Mouse (Mus musculus) kidney, embryonic 16.5 days (tissue): ENCODE results near the gene Nanos2. TPM values are rescaled to one million over a fixed set of nuclear protein-coding genes. Genes with fewer than 3 reads are reported as not detected.

Experiments used
- ATAC-seq: fragments of 200-750 bp; cut with Nextera tagmentation; 2 replicates; pipeline ENCODE4 v1.8.0; 2017; ENCODE audit warnings: moderate TSS enrichment; ENCODE audit not compliant: low FRiP score, low TSS enrichment
- H3K27ac ChIP-seq: fragments of 300-500 bp; sonication (generic); 2 replicates; pipeline ENCODE4 v1.5.1; 2014; ENCODE audit warnings: low read length
- H3K27me3 ChIP-seq: fragments of 300-500 bp; sonication (generic); 2 replicates; pipeline ENCODE4 v1.6.1; 2014; ENCODE audit warnings: low read length, control low read depth, mixed read lengths; ENCODE audit not compliant: insufficient read depth
- H3K36me3 ChIP-seq: fragments of 300-500 bp; sonication (generic); 2 replicates; pipeline ENCODE4 v1.6.1; 2014; ENCODE audit warnings: low read length, control low read depth, mixed read lengths; ENCODE audit not compliant: insufficient read depth
- H3K4me1 ChIP-seq: fragments of 300-500 bp; sonication (generic); 2 replicates; pipeline ENCODE4 v1.6.1; 2014; ENCODE audit warnings: low read length, control low read depth, mixed read lengths; ENCODE audit not compliant: insufficient read depth
- H3K4me2 ChIP-seq: fragments of 300-500 bp; sonication (generic); replicated peaks from 2 replicates; pipeline ENCODE4 v1.6.1; 2014; ENCODE audit warnings: low read depth, low read length
- H3K4me3 ChIP-seq: fragments of 300-500 bp; sonication (generic); 2 replicates; pipeline ENCODE4 v1.5.1; 2014; ENCODE audit warnings: mild to moderate bottlenecking, low read length
- H3K9ac ChIP-seq: fragments of 300-500 bp; sonication (generic); replicated peaks from 2 replicates; pipeline ENCODE4 v1.6.1; 2014; ENCODE audit warnings: low read length
- H3K9me3 ChIP-seq: fragments of 300-500 bp; sonication (generic); 2 replicates; pipeline ENCODE4 v1.6.1; 2016; ENCODE audit warnings: low read length, control low read depth
- WGBS: fragments of 180-500 bp; shearing (Covaris S2); extraction: QIAGEN DNeasy Blood & Tissue Kit; methylation state at CpG from one replicate; pipeline ENCODE4 v1.1.7; 2014; 5-methylcytosine and 5-hydroxymethylcytosine counted together
- polyA plus RNA-seq: library from polyadenylated mRNA; unstranded; fragments of >200 nt; fragmentation: Nextera tagmentation; extraction: Ambion mirVana; gene quantifications from 2 replicates; pipeline ENCODE4 v1.2.1, GENCODE M21; 2015

The Nanos2 gene
- polyA plus RNA-seq, 1 experiment from 2014 or later, result not detected

- WGBS, result 2% methylated on average over 31 of the region's 31 CpGs
- H3K27ac ChIP-seq, result peak overlapping the region; percentile 83
Measured at GRCm38 (mm10) chr7:19012025-19012621, 24.9 kb downstream of the Nanos2 start.

GRCm38 (mm10) chr7:19012882-19013281 lies 25.7 kb downstream of the Nanos2 start:
- H3K27ac ChIP-seq, result no peak overlapping the region
- H3K4me1 ChIP-seq, result peaks cover 16% of the 10 kb centered on the region
- whole genome bisulfite sequencing, result 42% methylated on average over 2 of the region's 2 CpGs
- H3K9me3 ChIP-seq, result no peaks in the 10 kb centered on the region
- no peak overlapping the region for H3K4me2 ChIP-seq
- no peaks in the 10 kb centered on the region for H3K36me3 ChIP-seq
- H3K27me3 ChIP-seq, result no peaks in the 10 kb centered on the region
- no peak overlapping the region for H3K4me3 ChIP-seq
- no peak for ATAC-seq
- H3K9ac ChIP-seq, result no peak overlapping the region

More at GRCm38 (mm10) chr7:19012025-19012621, 24.9 kb downstream of the Nanos2 start:
- Histone ChIP-seq H3K9ac (peak overlapping the region; percentile 80), H3K4me2 (peak overlapping the region; percentile 83), H3K27me3 (no peaks in the 10 kb centered on the region), H3K4me3 (peak overlapping the region; percentile 49), H3K4me1 (peaks cover 24% of the 10 kb centered on the region), H3K9me3 (no peaks in the 10 kb centered on the region), H3K36me3 (0 out of 2 replicates have a peak, but pooled peaks cover 4% of the 10 kb centered on the region)
- peak; percentile 63 for ATAC-seq

GRCm38 (mm10) chr7:19014452-19014851 lies 27.3 kb downstream of the Nanos2 start:
- H3K4me2 ChIP-seq, result no peak overlapping the region
- no peaks in the 10 kb centered on the region for H3K9me3 ChIP-seq
- 61% methylated on average over 15 of the region's 15 CpGs for WGBS
- peaks cover 14% of the 10 kb centered on the region; the same call in 1 of the 2 replicates for H3K4me1 ChIP-seq
- no peak overlapping the region for H3K9ac ChIP-seq
- no peak overlapping the region for H3K27ac ChIP-seq
- no peaks in the 10 kb centered on the region for H3K36me3 ChIP-seq
- H3K27me3 ChIP-seq, result no peaks in the 10 kb centered on the region
- ATAC-seq, result no peak
- no peak overlapping the region for H3K4me3 ChIP-seq

- Histone ChIP-seq H3K9me3 (no peaks in the 10 kb centered on the region), H3K36me3 (no peaks in the 10 kb centered on the region), H3K4me2 (no peak overlapping the region), H3K27me3 (peaks cover 4% of the 10 kb centered on the region), H3K4me3 (no peak overlapping the region), H3K4me1 (peaks cover 14% of the 10 kb centered on the region; the same call in 1 of the 2 replicates), H3K9ac (no peak overlapping the region), H3K27ac (no peak overlapping the region)
- WGBS, result 79% methylated on average over 4 of the region's 4 CpGs
- no peak for ATAC-seq
Measured at GRCm38 (mm10) chr7:19016042-19016441, 28.8 kb downstream of the Nanos2 start.

- Histone ChIP-seq H3K4me2 (no peak overlapping the region), H3K27ac (no peak overlapping the region), H3K36me3 (no peaks in the 10 kb centered on the region), H3K4me3 (no peak overlapping the region), H3K9ac (no peak overlapping the region), H3K4me1 (peaks cover under 1% of the 10 kb centered on the region; the same call in 1 of the 2 replicates), H3K9me3 (no peaks in the 10 kb centered on the region), H3K27me3 (peaks cover 23% of the 10 kb centered on the region)
- no peak for ATAC-seq
- 81% methylated on average over 7 of the region's 7 CpGs for WGBS
Measured at GRCm38 (mm10) chr7:19017909-19018308, 30.7 kb downstream of the Nanos2 start.

GRCm38 (mm10) chr7:19021048-19021447 lies 33.8 kb downstream of the Nanos2 start:
- 17% methylated on average over 8 of the region's 8 CpGs for WGBS
- H3K36me3 ChIP-seq, result no peaks in the 10 kb centered on the region
- H3K4me1 ChIP-seq, result peaks cover 13% of the 10 kb centered on the region
- no peak for ATAC-seq
- H3K4me2 ChIP-seq, result no peak overlapping the region
- H3K9ac ChIP-seq, result no peak overlapping the region
- H3K4me3 ChIP-seq, result no peak overlapping the region
- H3K27me3 ChIP-seq, result peaks cover 32% of the 10 kb centered on the region
- no peak overlapping the region for H3K27ac ChIP-seq
- H3K9me3 ChIP-seq, result no peaks in the 10 kb centered on the region

- 54% methylated on average over 18 of the region's 18 CpGs for WGBS
- H3K27me3 ChIP-seq, result peaks cover 32% of the 10 kb centered on the region
- no peak for ATAC-seq
Measured at GRCm38 (mm10) chr7:19022189-19022958, 35.2 kb downstream of the Nanos2 start.

GRCm38 (mm10) chr7:19023357-19023814 lies 36.2 kb downstream of the Nanos2 start, which contains the start of gene Foxa3:
TSS of gene Foxa3 (minus strand) at chr7:19023538.
- H3K36me3 ChIP-seq, result no peaks in the 10 kb centered on the region
- H3K4me1 ChIP-seq, result peaks cover 15% of the 10 kb centered on the region
- H3K9me3 ChIP-seq, result no peaks in the 10 kb centered on the region
- 1% methylated on average over 27 of the region's 30 CpGs for WGBS
- H3K27me3 ChIP-seq, result peaks cover 32% of the 10 kb centered on the region
- peak within 1 kb of the TSS; percentile 89 for H3K4me2 ChIP-seq
- H3K27ac ChIP-seq, result peak within 1 kb of the TSS; percentile 31; the same call in 1 of the 2 replicates
- peak; percentile 28 for ATAC-seq
- H3K9ac ChIP-seq, result peak within 1 kb of the TSS; percentile 78
- H3K4me3 ChIP-seq, result peak within 1 kb of the TSS; percentile 80

More at GRCm38 (mm10) chr7:19022189-19022958, 35.2 kb downstream of the Nanos2 start:
- no peak overlapping the region for H3K4me3 ChIP-seq
- H3K4me2 ChIP-seq, result no peak overlapping the region
- no peaks in the 10 kb centered on the region for H3K9me3 ChIP-seq
- H3K27ac ChIP-seq, result no peak overlapping the region
- peaks cover 15% of the 10 kb centered on the region for H3K4me1 ChIP-seq
- H3K9ac ChIP-seq, result no peak overlapping the region
- no peaks in the 10 kb centered on the region for H3K36me3 ChIP-seq

- H3K9me3 ChIP-seq, result no peaks in the 10 kb centered on the region
- WGBS, result under 1% methylated on average over 50 of the region's 50 CpGs
- peak; percentile 95 for ATAC-seq
- H3K4me2 ChIP-seq, result peak within 1 kb of the TSS; percentile 89
- H3K36me3 ChIP-seq, result peaks cover 4% of the 10 kb centered on the region
- peak within 1 kb of the TSS; percentile 80 for H3K4me3 ChIP-seq
- peaks cover 32% of the 10 kb centered on the region for H3K27me3 ChIP-seq
- peaks cover 15% of the 10 kb centered on the region for H3K4me1 ChIP-seq
- H3K27ac ChIP-seq, result peak within 1 kb of the TSS; percentile 31
- peak within 1 kb of the TSS; percentile 78 for H3K9ac ChIP-seq
Measured at GRCm38 (mm10) chr7:19024096-19024506, 36.9 kb downstream of the Nanos2 start, which contains the start of gene Sympk. TSS of gene Sympk (plus strand) at chr7:19024377.
